12 mouse cellular contexts compared by ENCODE assay signal in the genomic region with DNA sequence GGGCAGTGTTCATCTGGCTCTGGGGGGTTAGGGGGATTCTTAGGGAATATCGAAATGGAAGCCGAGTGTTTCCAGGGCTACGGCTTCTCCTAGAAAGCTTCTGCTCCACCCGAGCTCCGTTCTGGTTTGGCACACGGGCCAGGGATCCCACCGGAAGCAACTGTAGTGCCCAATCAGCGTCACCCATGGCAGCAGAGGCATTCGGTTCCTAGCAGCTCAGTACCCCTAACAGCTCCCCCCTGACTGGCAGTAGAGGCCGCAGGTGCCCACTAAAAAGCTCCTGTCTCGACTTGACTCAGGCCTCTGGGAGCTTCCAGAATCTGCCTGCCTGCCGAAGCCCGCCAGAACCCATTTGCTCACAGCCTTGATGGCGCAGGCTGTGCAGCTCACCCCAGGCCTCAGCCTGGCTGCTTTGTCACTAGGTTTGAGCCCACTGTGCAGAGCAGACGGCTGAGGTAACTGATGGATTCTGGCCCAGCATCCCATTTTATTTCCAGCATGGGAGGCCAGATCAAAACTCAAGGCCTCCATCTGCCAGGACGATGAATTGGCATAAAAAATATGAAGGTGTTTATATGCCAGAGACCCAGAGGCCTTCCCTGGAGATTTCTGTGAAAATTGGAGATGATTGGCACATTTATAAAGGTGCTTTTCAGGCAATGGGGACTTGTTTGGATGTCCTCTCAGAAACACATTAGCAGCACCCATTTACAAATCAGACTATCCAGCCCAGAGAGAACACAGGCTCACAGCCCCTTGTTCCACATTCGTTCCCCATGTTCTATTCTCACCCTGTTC.
DNase-seq lines count a peak whose midpoint lies in the region; ATAC-seq and TF ChIP-seq lines count a peak whose summit lies in the region.
"Had no signal": no experiment of that assay in that cellular context is flagged by ENCODE, and none has a peak within 500 bp of the region (broad histone marks: within the 10 kb centered on the region; RNA-seq: fewer than 3 reads in every experiment).

No protein-coding gene starts in this region.

- H3K9me3 ChIP-seq in neural tube, embryonic 13.5 days: no peaks in the 10 kb centered on the region
- no peaks in the 10 kb centered on the region for H3K9me3 ChIP-seq in hindbrain, postnatal 0 days (ENCODE audit: low read length)
- no peaks in the 10 kb centered on the region for H3K9me3 ChIP-seq in neural tube, embryonic 14.5 days (ENCODE audit: control insufficient read depth, low read length)
- H3K9me3 ChIP-seq: embryonic facial prominence, embryonic 15.5 days had no signal

- peaks cover 23% of the 10 kb centered on the region for H3K4me1 ChIP-seq in neural tube, embryonic 13.5 days (replicated peaks)
- peaks cover 13% of the 10 kb centered on the region for H3K4me1 ChIP-seq in hindbrain, postnatal 0 days (ENCODE audit: insufficient read depth, low read length)
- H3K4me1 ChIP-seq in neural tube, embryonic 14.5 days (ENCODE audit: control insufficient read depth, insufficient read depth, low read length): peaks cover 17% of the 10 kb centered on the region

- H3K4me2 ChIP-seq in neural tube, embryonic 13.5 days: no peak overlapping the region
- no peak overlapping the region for H3K4me2 ChIP-seq in hindbrain, postnatal 0 days (ENCODE audit: low read depth, low read length)
- no peak overlapping the region for H3K4me2 ChIP-seq in neural tube, embryonic 14.5 days (ENCODE audit: low read depth, low read length)
- H3K4me2 ChIP-seq: embryonic facial prominence, embryonic 15.5 days had no signal

- H3K4me3 ChIP-seq in neural tube, embryonic 13.5 days: no peak overlapping the region
- H3K4me3 ChIP-seq in hindbrain, postnatal 0 days (ENCODE audit: low read length): no peak overlapping the region
- H3K4me3 ChIP-seq in neural tube, embryonic 14.5 days (ENCODE audit: low read depth, low read length): no peak overlapping the region
- H3K4me3 ChIP-seq: embryonic facial prominence, embryonic 15.5 days had no signal

- WGBS in neural tube, embryonic 13.5 days: 63% methylated on average over 17 of the region's 17 CpGs
- 33% methylated on average over 17 of the region's 17 CpGs for WGBS in hindbrain, postnatal 0 days
- 52% methylated on average over 17 of the region's 17 CpGs for WGBS in neural tube, embryonic 14.5 days

- peak overlapping the region; percentile 67 for H3K27ac ChIP-seq in neural tube, embryonic 13.5 days (replicated peaks)
- peak overlapping the region; percentile 62; the same call in 1 of the 2 replicates for H3K27ac ChIP-seq in hindbrain, postnatal 0 days
- H3K27ac ChIP-seq in neural tube, embryonic 14.5 days (ENCODE audit: low read depth, low read length): peak overlapping the region; percentile 46
- H3K27ac ChIP-seq: embryonic facial prominence, embryonic 15.5 days had no signal

- DNase-seq in neural tube, embryonic 10.5 days (ENCODE audit: extremely low spot score, low spot score): no peak
- DNase-seq in cerebellum, adult 9-11 months: peak; percentile 91
- DNase-seq in hindbrain, postnatal 0 days (ENCODE audit: low spot score): peak; percentile 45
- no peak for DNase-seq in lung, postnatal 25 days (ENCODE audit: low spot score)
- DNase-seq in kidney, postnatal 4 days: no peak
- DNase-seq: gastrocnemius, postnatal 10 days; liver; lung, postnatal 10 days had no signal

- no peaks in the 10 kb centered on the region for H3K36me3 ChIP-seq in neural tube, embryonic 13.5 days
- no peaks in the 10 kb centered on the region for H3K36me3 ChIP-seq in hindbrain, postnatal 0 days (ENCODE audit: insufficient read depth, low read length)
- no peaks in the 10 kb centered on the region for H3K36me3 ChIP-seq in neural tube, embryonic 14.5 days (ENCODE audit: control insufficient read depth, insufficient read depth, low read length)
- H3K36me3 ChIP-seq: embryonic facial prominence, embryonic 15.5 days had no signal

- H3K9ac ChIP-seq in neural tube, embryonic 13.5 days: no peak overlapping the region
- H3K9ac ChIP-seq in hindbrain, postnatal 0 days (replicated peaks; ENCODE audit: low read length): no peak overlapping the region
- H3K9ac ChIP-seq in neural tube, embryonic 14.5 days (replicated peaks; ENCODE audit: low read depth, low read length): 0 out of 2 replicates have a peak overlapping the region, but pooled peaks have one; percentile 29
- H3K9ac ChIP-seq: embryonic facial prominence, embryonic 15.5 days had no signal

- peak; percentile 44; the same call in 1 of the 2 replicates for ATAC-seq in neural tube, embryonic 13.5 days (ENCODE audit: low read depth)
- peak; percentile 71; the same call in 1 of the 2 replicates for ATAC-seq in hindbrain, postnatal 0 days
- ATAC-seq in neural tube, embryonic 14.5 days (ENCODE audit: low read depth): peak; percentile 60; the same call in 1 of the 2 replicates
- ATAC-seq in megakaryocyte progenitor cell, adult 5-6 weeks (replicated peaks; ENCODE audit: poor library complexity): no peak

- TF ChIP-seq CTCF in hindbrain, postnatal 0 days (IDR thresholded peaks at IDR 0.05; ENCODE audit: low read depth): no peak

- H3K27me3 ChIP-seq in neural tube, embryonic 13.5 days: no peaks in the 10 kb centered on the region
- no peaks in the 10 kb centered on the region for H3K27me3 ChIP-seq in hindbrain, postnatal 0 days (ENCODE audit: insufficient read depth, low read length)
- H3K27me3 ChIP-seq in neural tube, embryonic 14.5 days (ENCODE audit: control insufficient read depth, insufficient read depth, low read length): no peaks in the 10 kb centered on the region
- H3K27me3 ChIP-seq: embryonic facial prominence, embryonic 15.5 days had no signal

Comparison
In these comparisons a context has a peak if more than half of its experiments do, and no peak if none do; other contexts are left out.
1. DNase-seq: peak in cerebellum, adult 9-11 months (single experiment) and hindbrain, postnatal 0 days (single experiment); none in neural tube, embryonic 10.5 days (single experiment), lung, postnatal 25 days (single experiment) and kidney, postnatal 4 days (0 of 2).
2. Peak in every context shown above with its lines, with median percentiles within 50 percentile points of each other: H3K27ac ChIP-seq.